Mouse (Mus musculus) cerebellum, adult 11-12 months (tissue): ENCODE measurements around the gene Vmn2r1.

ENCODE experiments used
- DNase-seq: peaks from one replicate; pipeline ENCODE4 v3.0.0; 2022

Gene Vmn2r1

GRCm38 (mm10) chr3:64081247-64081646, at the start of gene Vmn2r1:
Vmn2r1 (plus strand) TSS chr3:64081547.
- DNase-seq, result no peak

DNA sequence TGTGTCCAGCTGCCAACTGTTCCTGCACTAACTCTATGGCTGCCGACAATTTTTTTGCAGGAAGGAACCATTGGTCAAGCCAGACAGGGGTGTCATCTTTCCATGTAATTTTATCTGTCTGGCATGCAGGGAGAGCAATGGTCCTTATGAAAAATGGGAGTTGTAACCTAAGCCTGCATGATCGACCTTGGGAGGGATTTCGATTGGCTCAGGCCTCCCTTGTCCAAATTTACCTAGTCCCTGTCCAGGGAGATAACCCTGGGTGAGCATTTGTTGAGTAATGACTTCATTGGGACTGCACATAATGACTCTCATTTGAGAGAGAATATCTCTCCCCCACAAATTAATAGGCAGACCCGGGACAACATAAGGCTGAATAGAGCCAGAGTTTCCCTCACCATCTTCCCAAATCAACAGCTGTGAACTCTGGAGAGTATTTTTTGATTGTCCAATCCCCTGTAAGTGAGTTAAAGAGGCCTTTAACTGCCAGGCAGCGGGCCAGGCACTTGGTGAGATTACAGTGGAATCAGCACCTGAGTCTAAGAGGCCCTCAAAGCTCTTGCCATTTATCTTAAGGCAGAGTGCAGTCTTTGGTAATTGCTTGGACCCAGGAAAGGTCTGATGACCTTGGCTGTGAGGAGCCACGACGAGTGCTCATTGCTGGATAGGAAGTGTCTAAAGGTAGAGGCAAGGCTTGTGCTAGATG, 43.1 kb upstream of the Vmn2r1 start:
- no peak for DNase-seq

DNA sequence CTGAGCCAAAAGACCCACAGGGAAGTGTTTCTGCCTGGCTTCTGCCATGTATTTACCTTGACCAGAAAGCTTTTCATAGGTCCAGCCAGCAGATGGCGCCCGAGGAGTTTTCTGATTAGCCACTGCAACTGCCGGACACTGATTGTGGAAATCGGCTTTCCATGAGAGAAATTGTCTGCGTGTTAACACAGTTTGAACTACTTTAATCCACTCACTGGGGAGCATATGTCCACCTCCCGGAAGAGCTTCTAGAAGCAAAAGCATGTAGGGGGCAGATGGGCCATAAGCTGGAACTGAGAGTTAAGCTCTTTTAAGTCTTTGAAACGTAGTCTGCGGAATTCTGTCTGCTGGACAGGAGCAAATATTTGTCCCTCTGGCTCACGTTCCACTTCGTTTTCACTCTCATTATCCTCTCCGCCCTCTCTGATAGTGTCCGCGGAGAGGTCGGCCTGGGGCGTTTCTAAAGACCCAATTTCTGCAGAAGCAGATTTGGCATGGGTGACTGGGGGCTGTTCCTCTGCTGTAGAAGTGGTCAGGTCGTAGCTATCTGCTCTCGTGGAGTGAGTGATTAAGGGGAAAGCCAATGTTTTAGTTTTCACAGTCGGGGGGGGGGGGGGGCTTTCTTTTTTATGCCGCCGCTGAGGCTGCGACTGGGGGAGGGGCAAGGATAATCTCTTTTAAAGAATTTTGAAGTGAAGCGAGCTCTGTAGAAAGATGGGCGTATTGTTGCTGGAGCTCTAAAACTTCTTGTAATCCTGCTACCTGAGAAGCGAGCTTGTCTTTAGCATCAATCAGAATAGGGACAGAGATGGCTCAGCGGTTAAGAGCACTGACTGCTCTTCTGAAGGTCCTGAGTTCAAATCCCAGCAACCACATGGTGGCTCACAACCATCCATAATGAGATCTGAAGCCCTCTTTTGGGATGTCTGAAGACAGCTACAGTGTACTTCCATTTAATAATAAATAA, 41.2 kb upstream of the Vmn2r1 start:
- DNase-seq, result peak; percentile 74

DNA sequence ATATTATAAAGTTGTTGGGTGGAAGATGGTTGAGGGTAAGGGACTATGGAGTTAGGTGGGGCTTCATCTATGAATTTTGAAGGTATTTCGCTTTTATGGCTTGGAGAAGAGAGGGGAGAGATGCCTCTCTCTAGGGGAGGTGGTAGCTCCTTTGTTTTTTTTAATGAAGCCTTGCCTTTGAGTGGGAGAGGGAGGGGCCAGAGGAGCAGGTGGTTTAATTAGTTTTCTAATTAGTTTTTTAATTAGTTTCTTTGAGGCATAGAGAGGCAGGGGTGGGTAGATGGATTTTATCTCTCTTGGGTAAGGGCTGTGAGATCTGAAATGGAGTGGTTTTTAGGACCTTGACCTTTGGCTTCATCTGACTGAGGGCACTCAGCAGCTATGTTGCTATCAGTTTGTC, 31.4 kb downstream of the Vmn2r1 start:
- DNase-seq, result no peak

- DNase-seq, result peak; percentile 25
Observed at GRCm38 (mm10) chr3:64113352-64114046, 32.2 kb downstream of the Vmn2r1 start.

DNA sequence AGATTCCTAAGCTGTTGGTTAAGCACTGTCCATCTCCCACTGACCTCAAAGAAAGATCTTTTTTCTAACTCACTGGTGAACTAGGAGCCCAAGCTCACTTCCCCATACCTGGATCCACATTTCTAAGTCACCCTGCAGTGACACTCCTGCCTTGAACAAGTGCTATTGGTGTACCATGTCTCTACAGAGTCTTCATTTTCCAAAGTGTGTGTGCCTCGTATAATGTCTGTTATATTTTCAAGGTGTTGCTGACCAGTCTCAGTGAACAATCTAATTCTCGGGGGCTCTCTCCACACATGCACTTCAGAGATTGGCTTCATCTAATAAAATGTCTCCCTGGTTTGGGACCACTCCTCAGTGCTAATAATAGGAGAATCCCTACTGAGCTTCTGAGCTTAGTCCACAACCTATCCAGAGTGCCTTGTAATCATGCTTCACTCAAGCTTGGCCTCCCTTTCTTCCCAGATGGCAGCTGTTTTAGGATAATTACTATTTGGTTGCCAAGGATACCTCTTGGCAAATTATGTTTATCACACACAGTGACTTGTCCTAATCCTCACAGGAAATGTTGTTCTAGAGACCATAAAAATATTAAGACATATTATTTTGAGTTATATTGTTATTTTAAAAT, 60.6 kb downstream of the Vmn2r1 start, which contains the start of gene Vmn2r2:
Gene Vmn2r2, minus strand, starts transcription at position 51 of the 631 bp plus-strand sequence.
- DNase-seq, result no peak
